Mouse (Mus musculus) heart, embryonic 11.5 days (tissue): ENCODE data around the gene Bcas2. TPM values are rescaled to one million over a fixed set of nuclear protein-coding genes. Genes with fewer than 3 reads are reported as not detected.
"Not testable (repeated sequence)": the region's sequence is repeated elsewhere in the genome, so short reads cannot be mapped to it uniquely, and the experiment has no call there.

Source experiments
- ATAC-seq: fragments of 200-750 bp; cut with Nextera tagmentation; replicated peaks from 2 replicates; pipeline ENCODE4 v1.8.0; 2017; ENCODE audit warnings: moderate library complexity; ENCODE audit not compliant: insufficient number of reproducible peaks, low FRiP score, low TSS enrichment
- H3K27ac ChIP-seq: fragments of 300-500 bp; sonication (generic); 2 replicates; pipeline ENCODE4 v1.5.1; 2014; ENCODE audit warnings: mild to moderate bottlenecking, low read depth, low read length
- H3K27me3 ChIP-seq: fragments of 300-500 bp; sonication (generic); 2 replicates; pipeline ENCODE4 v1.6.1; 2014; ENCODE audit warnings: mild to moderate bottlenecking, low read length, mixed read lengths; ENCODE audit not compliant: control insufficient read depth, insufficient read depth
- H3K36me3 ChIP-seq: fragments of 300-500 bp; sonication (generic); 2 replicates; pipeline ENCODE4 v1.6.1; 2014; ENCODE audit warnings: mild to moderate bottlenecking, low read length, moderate library complexity, mixed read lengths; ENCODE audit not compliant: control insufficient read depth, insufficient read depth
- H3K4me1 ChIP-seq: fragments of 300-500 bp; sonication (generic); 2 replicates; pipeline ENCODE4 v1.6.1; 2014; ENCODE audit warnings: low read length; ENCODE audit not compliant: control insufficient read depth, insufficient read depth
- H3K4me2 ChIP-seq: fragments of 300-500 bp; sonication (generic); 2 replicates; pipeline ENCODE4 v1.6.1; 2014; ENCODE audit warnings: mild to moderate bottlenecking, moderate library complexity
- H3K4me3 ChIP-seq: fragments of 300-500 bp; sonication (generic); 2 replicates; pipeline ENCODE4 v1.5.1; 2014; ENCODE audit warnings: low read depth, low read length
- H3K9ac ChIP-seq: fragments of 300-500 bp; sonication (generic); 2 replicates; pipeline ENCODE4 v1.6.1; 2014; ENCODE audit warnings: mild to moderate bottlenecking, low read depth, low read length, moderate library complexity
- H3K9me3 ChIP-seq: fragments of 300-500 bp; sonication (generic); replicated peaks from 2 replicates; pipeline ENCODE4 v1.6.1; 2016; ENCODE audit warnings: low read length; ENCODE audit not compliant: control insufficient read depth
- WGBS: fragments of 180-500 bp; shearing (Covaris S2); extraction: QIAGEN DNeasy Blood & Tissue Kit; methylation state at CpG from one replicate; pipeline ENCODE4 v1.1.7; 2014; ENCODE audit not compliant: insufficient replicate concordance; 5-methylcytosine and 5-hydroxymethylcytosine counted together
- polyA plus RNA-seq: library from polyadenylated mRNA; unstranded; fragments of >200 nt; fragmentation: Nextera tagmentation; extraction: Ambion mirVana; gene quantifications from 2 replicates; pipeline ENCODE4 v1.2.1, GENCODE M21; 2014

Bcas2 gene
- polyA plus RNA-seq, 1 experiment from 2014 or later, result 157 TPM

DNA sequence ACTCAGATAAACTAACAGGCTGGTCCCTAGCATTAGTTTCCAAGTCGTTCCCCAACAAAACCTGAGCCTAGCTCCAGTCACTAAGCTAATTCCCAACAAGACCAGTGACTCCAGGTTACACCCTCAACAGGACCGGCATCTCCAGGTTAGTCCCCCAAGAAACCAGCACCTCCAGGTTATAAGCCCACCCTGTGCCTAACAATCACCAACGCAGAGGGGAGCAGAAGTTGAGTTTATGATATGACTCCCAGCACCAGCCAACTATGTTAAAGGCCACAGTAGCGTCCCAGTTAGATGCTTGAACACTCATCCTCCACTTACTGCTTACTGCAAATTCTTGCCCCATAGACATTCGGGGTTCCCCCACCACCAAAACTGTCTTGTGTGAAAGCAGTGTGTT lies 27.9 kb downstream of the Bcas2 start:
- no peak for ATAC-seq
- Histone ChIP-seq H3K36me3 (no peaks in the 10 kb centered on the region), H3K4me3 (no peak overlapping the region), H3K4me1 (no peaks in the 10 kb centered on the region), H3K27me3 (no peaks in the 10 kb centered on the region), H3K9ac (no peak overlapping the region), H3K27ac (no peak overlapping the region), H3K9me3 (no peaks in the 10 kb centered on the region), H3K4me2 (no peak overlapping the region)
- WGBS, result 78% methylated on average over 5 of the region's 5 CpGs

DNA sequence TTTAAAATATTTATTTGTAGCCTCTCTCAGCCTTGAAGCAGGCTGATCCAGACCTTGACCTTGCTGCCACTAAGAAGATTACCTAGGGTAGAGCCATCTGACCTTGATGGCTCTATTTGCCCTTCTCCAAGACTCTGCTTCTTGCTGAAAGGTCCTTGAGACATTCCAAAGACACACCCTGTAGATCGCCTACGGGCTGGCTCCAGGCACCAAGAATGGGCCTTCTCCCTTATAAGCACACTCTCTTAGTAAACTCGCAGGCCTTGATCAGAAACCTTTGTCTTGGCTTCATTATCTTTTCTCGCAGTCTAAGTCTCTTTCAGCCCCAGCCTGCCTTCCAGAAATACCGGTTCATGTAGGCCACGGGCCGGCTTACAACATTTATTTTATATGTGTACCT lies 29.6 kb downstream of the Bcas2 start:
- 92% methylated on average over 7 of the region's 7 CpGs for WGBS
- H3K9ac ChIP-seq, H3K4me3 ChIP-seq, H3K36me3 ChIP-seq, H3K4me1 ChIP-seq, H3K27me3 ChIP-seq, H3K4me2 ChIP-seq, H3K9me3 ChIP-seq, H3K27ac ChIP-seq, ATAC-seq: not testable (repeated sequence)

DNA sequence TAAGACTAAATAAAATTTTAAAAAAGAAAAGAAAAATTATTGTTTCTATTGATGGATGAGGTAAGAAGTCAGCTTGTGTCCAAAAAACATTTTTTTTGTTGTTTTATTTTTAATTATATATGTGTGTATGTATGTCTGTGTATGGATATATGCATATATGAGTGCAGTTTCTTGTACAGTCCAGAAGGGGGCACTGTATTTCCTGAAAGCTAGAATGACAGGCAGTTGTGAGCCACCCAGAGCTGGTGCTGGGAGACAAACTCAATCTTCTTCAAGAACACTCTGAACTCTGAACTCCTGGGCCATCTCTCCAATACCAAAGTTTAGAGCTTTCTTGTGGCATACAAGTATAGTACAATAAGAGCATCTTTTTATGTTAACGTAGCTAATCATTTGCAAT lies 32.1 kb downstream of the Bcas2 start:
- Histone ChIP-seq H3K4me2 (no peak overlapping the region), H3K9me3 (no peaks in the 10 kb centered on the region), H3K9ac (no peak overlapping the region), H3K36me3 (no peaks in the 10 kb centered on the region), H3K27me3 (no peaks in the 10 kb centered on the region), H3K27ac (no peak overlapping the region), H3K4me1 (no peaks in the 10 kb centered on the region), H3K4me3 (no peak overlapping the region)
- 95% methylated on average over 1 of the region's 1 CpGs for WGBS
- ATAC-seq, result no peak

DNA sequence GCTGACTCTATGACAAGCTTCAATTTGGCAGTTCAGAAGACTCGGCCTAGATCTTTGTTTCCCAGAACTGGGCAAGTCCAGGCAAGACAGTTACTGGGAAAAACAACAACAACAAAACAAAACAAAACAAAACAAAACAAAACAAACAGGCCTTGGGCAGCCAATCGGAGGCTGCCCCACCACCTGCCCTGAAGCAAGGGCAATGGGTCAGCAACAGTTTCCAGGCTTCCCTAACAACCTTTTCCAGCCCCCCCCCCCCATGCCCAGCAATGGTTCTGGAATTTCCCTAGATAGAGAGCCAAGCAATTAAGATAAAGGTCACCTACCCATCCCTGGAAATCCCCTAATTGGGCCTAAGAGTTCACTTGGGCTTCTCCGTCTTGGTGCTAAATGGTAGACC lies 33.0 kb downstream of the Bcas2 start:
- 82% methylated on average over 3 of the region's 3 CpGs for WGBS
- no peak overlapping the region for H3K9ac ChIP-seq
- H3K9me3 ChIP-seq, result no peaks in the 10 kb centered on the region
- no peak overlapping the region for H3K4me3 ChIP-seq
- no peaks in the 10 kb centered on the region for H3K36me3 ChIP-seq
- ATAC-seq, result no peak
- H3K27ac ChIP-seq, result no peak overlapping the region
- no peaks in the 10 kb centered on the region for H3K4me1 ChIP-seq
- H3K4me2 ChIP-seq, result no peak overlapping the region
- no peaks in the 10 kb centered on the region for H3K27me3 ChIP-seq

DNA sequence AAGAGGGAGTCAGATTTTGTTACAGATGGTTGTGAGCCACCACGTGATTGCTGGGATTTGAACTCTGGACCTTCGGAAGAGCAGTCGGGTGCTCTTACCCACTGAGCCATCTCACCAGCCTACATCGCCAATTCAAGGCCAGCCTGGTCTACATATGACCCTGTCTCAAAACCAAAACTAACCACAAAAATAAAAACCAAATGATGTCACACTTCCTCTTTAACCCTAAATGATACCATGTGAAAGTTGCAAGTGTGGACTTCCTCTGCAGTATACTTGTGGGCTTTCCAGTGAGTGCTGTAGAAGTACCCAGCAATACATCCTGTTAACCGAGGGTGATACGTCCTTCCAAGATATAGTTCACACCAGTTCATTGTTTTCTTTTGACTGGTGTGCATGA lies 34.9 kb downstream of the Bcas2 start:
- Histone ChIP-seq H3K36me3 (no peaks in the 10 kb centered on the region), H3K4me3 (no peak overlapping the region), H3K9me3 (no peaks in the 10 kb centered on the region), H3K4me2 (no peak overlapping the region), H3K9ac (no peak overlapping the region), H3K4me1 (no peaks in the 10 kb centered on the region), H3K27ac (no peak overlapping the region), H3K27me3 (no peaks in the 10 kb centered on the region)
- ATAC-seq, result no peak
- 80% methylated on average over 6 of the region's 6 CpGs for WGBS

DNA sequence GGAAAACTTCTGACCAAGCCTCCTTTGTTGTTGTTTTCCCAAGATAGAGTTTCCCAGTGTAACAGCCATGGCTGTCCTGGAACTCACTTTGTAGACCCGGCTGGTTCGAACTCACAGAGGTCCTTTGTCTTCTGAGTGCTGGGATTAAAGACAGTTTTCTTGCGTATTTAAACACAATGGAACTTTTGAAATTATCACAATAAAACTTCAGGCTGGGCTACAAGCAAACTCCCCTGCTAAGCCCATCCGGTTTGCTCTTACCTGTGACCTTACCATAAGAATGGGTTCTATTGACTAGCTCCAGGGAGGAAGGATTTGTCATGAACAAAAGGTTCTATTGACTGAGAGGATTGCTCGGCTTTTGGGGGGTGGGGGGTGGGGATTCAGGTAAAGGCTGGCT lies 36.3 kb downstream of the Bcas2 start:
- H3K9me3 ChIP-seq, result no peaks in the 10 kb centered on the region
- no peak overlapping the region for H3K27ac ChIP-seq
- H3K27me3 ChIP-seq, result no peaks in the 10 kb centered on the region
- H3K36me3 ChIP-seq, result no peaks in the 10 kb centered on the region
- H3K9ac ChIP-seq, result no peak overlapping the region
- no peak overlapping the region for H3K4me2 ChIP-seq
- no peak overlapping the region for H3K4me3 ChIP-seq
- no peak for ATAC-seq
- 60% methylated on average over 5 of the region's 5 CpGs for WGBS
- H3K4me1 ChIP-seq, result no peaks in the 10 kb centered on the region

DNA sequence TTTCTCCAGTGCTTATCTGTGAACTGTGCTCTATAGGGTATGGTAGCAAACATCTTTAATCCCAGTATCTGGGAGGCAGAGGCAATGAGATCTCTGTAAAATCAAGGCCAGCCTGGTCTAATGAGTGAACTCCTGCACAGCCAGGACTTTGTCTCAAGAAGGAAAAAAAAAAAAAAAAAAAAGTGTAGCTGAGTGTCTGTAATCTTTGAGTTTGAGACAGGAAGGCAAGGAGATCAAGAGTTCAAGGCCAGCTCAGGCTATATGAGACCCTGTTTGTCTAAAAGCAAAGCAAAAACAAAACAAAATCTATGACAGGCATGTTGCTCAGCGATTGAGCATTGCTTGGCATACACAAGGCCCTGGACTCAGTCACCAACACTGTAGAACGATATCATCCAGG lies 36.8 kb downstream of the Bcas2 start:
- Histone ChIP-seq H3K4me3 (no peak overlapping the region), H3K4me2 (no peak overlapping the region), H3K36me3 (no peaks in the 10 kb centered on the region), H3K4me1 (no peaks in the 10 kb centered on the region), H3K27me3 (no peaks in the 10 kb centered on the region), H3K9me3 (no peaks in the 10 kb centered on the region), H3K27ac (no peak overlapping the region), H3K9ac (no peak overlapping the region)
- WGBS, result 57% methylated on average over 2 of the region's 2 CpGs
- no peak for ATAC-seq

DNA sequence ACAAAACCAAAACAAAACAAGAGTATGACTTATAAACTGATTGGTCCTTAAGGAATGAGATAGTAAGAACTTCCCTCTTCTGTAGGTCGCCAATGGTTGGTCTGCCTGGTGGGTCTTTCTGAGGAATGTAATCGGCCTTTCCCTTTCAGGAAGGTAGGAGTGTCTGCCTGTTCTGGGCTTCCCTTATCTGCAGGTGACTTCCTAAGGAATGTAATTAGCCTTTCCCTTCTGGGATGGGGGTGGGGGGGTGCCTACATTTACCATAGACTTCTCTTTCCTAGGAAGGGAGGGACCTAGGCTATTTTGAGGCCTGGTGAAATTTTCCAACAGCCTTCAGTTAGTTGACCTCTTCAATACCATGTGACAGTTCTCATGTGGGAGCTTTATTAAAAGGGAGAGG lies 39.6 kb downstream of the Bcas2 start:
- 73% methylated on average over 2 of the region's 2 CpGs for WGBS
- no peak for ATAC-seq
- H3K9me3 ChIP-seq, result no peaks in the 10 kb centered on the region
- H3K27me3 ChIP-seq, result no peaks in the 10 kb centered on the region
- H3K9ac ChIP-seq, result no peak overlapping the region
- H3K36me3 ChIP-seq, result no peaks in the 10 kb centered on the region
- no peak overlapping the region for H3K27ac ChIP-seq
- H3K4me3 ChIP-seq, result no peak overlapping the region
- no peak overlapping the region for H3K4me2 ChIP-seq
- no peaks in the 10 kb centered on the region for H3K4me1 ChIP-seq

DNA sequence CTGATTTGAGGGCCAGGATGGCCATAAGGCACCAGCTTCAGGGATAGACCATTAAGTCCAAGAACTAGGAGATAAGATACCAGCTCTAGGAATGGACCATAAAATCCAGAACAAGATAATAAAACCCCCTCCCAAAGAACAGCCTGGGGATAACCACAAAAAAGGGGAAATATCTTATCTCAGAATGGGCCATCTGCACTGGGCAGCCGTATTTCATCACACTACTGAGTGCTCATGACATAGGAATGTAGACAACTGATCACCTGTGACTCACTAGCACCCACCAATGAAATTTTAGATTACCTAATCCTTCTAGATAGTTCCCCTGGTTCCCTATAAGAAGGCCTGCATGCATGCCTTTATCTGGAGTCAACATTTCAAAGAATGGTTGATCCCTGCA lies 40.7 kb downstream of the Bcas2 start:
- Histone ChIP-seq H3K9me3 (no peaks in the 10 kb centered on the region), H3K36me3 (no peaks in the 10 kb centered on the region), H3K27me3 (no peaks in the 10 kb centered on the region), H3K9ac (no peak overlapping the region), H3K4me1 (no peaks in the 10 kb centered on the region), H3K27ac (no peak overlapping the region), H3K4me3 (no peak overlapping the region), H3K4me2 (no peak overlapping the region)
- 26% methylated on average over 1 of the region's 1 CpGs for WGBS
- no peak for ATAC-seq
